Mouse (Mus musculus): ENCODE data around the gene Csrnp2.
"Not testable (repeated sequence)": the region's sequence is repeated elsewhere in the genome, so short reads cannot be mapped to it uniquely, and the experiment has no call there.

Csrnp2 gene

GRCm38 (mm10) chr15:100495102-100495501, at the start of gene Csrnp2:
Gene Csrnp2, minus strand, starts transcription at chr15:100495488.
- DNase-seq: peak; percentile 99

- DNase-seq: not testable (repeated sequence)
These were observed 48.4 kb upstream of the Csrnp2 start for GRCm38 (mm10) chr15:100543651-100544030.

- DNase-seq: not testable (repeated sequence)
These were observed 47.8 kb upstream of the Csrnp2 start for GRCm38 (mm10) chr15:100542876-100543650.

- peak; percentile 83 for DNase-seq
These were observed 46.1 kb upstream of the Csrnp2 start for GRCm38 (mm10) chr15:100541426-100541825.

- not testable (repeated sequence) for DNase-seq
These were observed 45.7 kb upstream of the Csrnp2 start for GRCm38 (mm10) chr15:100541001-100541400.

- no peak for DNase-seq
These were observed 44.1 kb upstream of the Csrnp2 start for GRCm38 (mm10) chr15:100539411-100539810.

- no peak for DNase-seq
These were observed 42.6 kb upstream of the Csrnp2 start for GRCm38 (mm10) chr15:100537913-100538312.

- no peak for DNase-seq
These were observed 32.6 kb upstream of the Csrnp2 start for GRCm38 (mm10) chr15:100527900-100528299.

- DNase-seq: peak; percentile 88
These were observed 30.1 kb upstream of the Csrnp2 start for GRCm38 (mm10) chr15:100525405-100525804.

- peak; percentile 83 for DNase-seq
These were observed 25.0 kb upstream of the Csrnp2 start for GRCm38 (mm10) chr15:100520306-100520705.

GRCm38 (mm10) chr15:100515121-100515520, 19.8 kb upstream of the Csrnp2 start:
- DNase-seq: peak; percentile 72

- no peak for DNase-seq
These were observed 18.1 kb upstream of the Csrnp2 start for GRCm38 (mm10) chr15:100513387-100513786.

GRCm38 (mm10) chr15:100510072-100510471, 14.8 kb upstream of the Csrnp2 start:
- peak; percentile 65 for DNase-seq

GRCm38 (mm10) chr15:100508454-100509167, 13.3 kb upstream of the Csrnp2 start:
- peak; percentile 69 for DNase-seq

- not testable (repeated sequence) for DNase-seq
These were observed 4.2 kb upstream of the Csrnp2 start for GRCm38 (mm10) chr15:100499506-100499905.

- no peak for DNase-seq
These were observed 641 bp downstream of the Csrnp2 start for GRCm38 (mm10) chr15:100494647-100495046.

GRCm38 (mm10) chr15:100491966-100492365, 3.3 kb downstream of the Csrnp2 start:
- DNase-seq: peak; percentile 88

GRCm38 (mm10) chr15:100489263-100489662, 6.0 kb downstream of the Csrnp2 start:
- DNase-seq: peak; percentile 93

GRCm38 (mm10) chr15:100488297-100488696, 7.0 kb downstream of the Csrnp2 start:
- DNase-seq: not testable (repeated sequence)

- peak; percentile 75 for DNase-seq
These were observed 8.2 kb downstream of the Csrnp2 start for GRCm38 (mm10) chr15:100487050-100487449.

- DNase-seq: no peak
These were observed 8.8 kb downstream of the Csrnp2 start for GRCm38 (mm10) chr15:100486450-100486849.

GRCm38 (mm10) chr15:100485576-100485975, 9.7 kb downstream of the Csrnp2 start:
- peak; percentile 95 for DNase-seq

- DNase-seq: no peak
These were observed 16.4 kb downstream of the Csrnp2 start for GRCm38 (mm10) chr15:100478925-100479324.

GRCm38 (mm10) chr15:100478351-100478750, 16.9 kb downstream of the Csrnp2 start:
- DNase-seq: no peak
